Mouse (Mus musculus) stomach, embryonic 16.5 days (tissue): Measurements from ENCODE around the gene Pik3cb. TPM values are rescaled to one million over a fixed set of nuclear protein-coding genes. Genes with fewer than 3 reads are reported as not detected.

Experiments
- ATAC-seq: fragments of 200-750 bp; cut with Nextera tagmentation; 2 replicates; pipeline ENCODE4 v1.8.0; 2017; ENCODE audit warnings: moderate number of reproducible peaks, moderate TSS enrichment; ENCODE audit not compliant: insufficient read depth, low FRiP score
- H3K27ac ChIP-seq: fragments of 300-500 bp; sonication (generic); 2 replicates; pipeline ENCODE4 v1.5.1; 2014; ENCODE audit warnings: low read length
- H3K27me3 ChIP-seq: fragments of 300-500 bp; sonication (generic); 2 replicates; pipeline ENCODE4 v1.6.1; 2014; ENCODE audit warnings: low read length, control low read depth, mixed read lengths; ENCODE audit not compliant: control insufficient read depth, insufficient read depth
- H3K36me3 ChIP-seq: fragments of 300-500 bp; sonication (generic); 2 replicates; pipeline ENCODE4 v1.6.1; 2014; ENCODE audit warnings: low read length; ENCODE audit not compliant: control insufficient read depth, insufficient read depth
- H3K4me1 ChIP-seq: fragments of 300-500 bp; sonication (generic); 2 replicates; pipeline ENCODE4 v1.6.1; 2014; ENCODE audit warnings: low read length, control low read depth, mixed read lengths; ENCODE audit not compliant: control insufficient read depth, insufficient read depth
- H3K4me2 ChIP-seq: fragments of 300-500 bp; sonication (generic); 2 replicates; pipeline ENCODE4 v1.6.1; 2014; ENCODE audit warnings: low read depth, low read length, mixed read lengths
- H3K4me3 ChIP-seq: fragments of 300-500 bp; sonication (generic); replicated peaks from 2 replicates; pipeline ENCODE4 v1.5.1; 2014; ENCODE audit warnings: mild to moderate bottlenecking, low read length
- H3K9ac ChIP-seq: fragments of 300-500 bp; sonication (generic); 2 replicates; pipeline ENCODE4 v1.6.1; 2014; ENCODE audit warnings: low read length
- H3K9me3 ChIP-seq: fragments of 300-500 bp; sonication (generic); replicated peaks from 2 replicates; pipeline ENCODE4 v1.6.1; 2016; ENCODE audit warnings: low read length, control low read depth; ENCODE audit not compliant: control insufficient read depth
- WGBS: fragments of 180-500 bp; shearing (Covaris S2); extraction: QIAGEN DNeasy Blood & Tissue Kit; methylation state at CpG from one replicate; pipeline ENCODE4 v1.1.7; 2014; 5-methylcytosine and 5-hydroxymethylcytosine counted together
- polyA plus RNA-seq: library from polyadenylated mRNA; unstranded; fragments of >200 nt; fragmentation: Nextera tagmentation; extraction: Ambion mirVana; gene quantifications from 2 replicates; pipeline ENCODE4 v1.2.1, GENCODE M21; 2015

Pik3cb gene
- polyA plus RNA-seq, 1 experiment from 2014 or later: 1.4 TPM

DNA sequence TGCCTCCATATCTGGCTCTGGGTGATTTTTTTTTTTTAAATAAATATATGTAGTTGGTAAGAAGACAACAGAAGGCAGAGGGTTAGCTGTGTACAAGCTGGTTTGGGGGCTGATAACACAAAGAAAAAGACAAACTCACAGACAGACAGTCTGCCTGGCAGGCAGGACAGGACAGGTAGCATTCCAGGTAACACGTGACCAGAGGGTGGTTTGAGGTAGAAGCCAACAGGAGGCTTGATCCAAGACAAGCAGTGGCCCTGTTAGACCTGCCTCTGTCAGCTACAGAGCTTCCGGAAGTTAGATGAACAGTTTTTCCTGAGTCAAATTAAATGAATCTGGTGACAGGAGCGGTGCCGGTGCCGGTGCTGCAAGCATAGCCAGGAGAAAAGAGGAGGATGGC is 26.5 kb upstream of the Pik3cb start:
- 56% methylated on average over 5 of the region's 5 CpGs for WGBS
- no peak overlapping the region for H3K9ac ChIP-seq
- H3K4me2 ChIP-seq: no peak overlapping the region
- no peak overlapping the region for H3K4me3 ChIP-seq
- H3K27ac ChIP-seq: peak overlapping the region; percentile 44; the same call in 1 of the 2 replicates
- H3K4me1 ChIP-seq: no peaks in the 10 kb centered on the region
- no peaks in the 10 kb centered on the region for H3K9me3 ChIP-seq
- H3K36me3 ChIP-seq: no peaks in the 10 kb centered on the region
- ATAC-seq: no peak
- H3K27me3 ChIP-seq: no peaks in the 10 kb centered on the region

DNA sequence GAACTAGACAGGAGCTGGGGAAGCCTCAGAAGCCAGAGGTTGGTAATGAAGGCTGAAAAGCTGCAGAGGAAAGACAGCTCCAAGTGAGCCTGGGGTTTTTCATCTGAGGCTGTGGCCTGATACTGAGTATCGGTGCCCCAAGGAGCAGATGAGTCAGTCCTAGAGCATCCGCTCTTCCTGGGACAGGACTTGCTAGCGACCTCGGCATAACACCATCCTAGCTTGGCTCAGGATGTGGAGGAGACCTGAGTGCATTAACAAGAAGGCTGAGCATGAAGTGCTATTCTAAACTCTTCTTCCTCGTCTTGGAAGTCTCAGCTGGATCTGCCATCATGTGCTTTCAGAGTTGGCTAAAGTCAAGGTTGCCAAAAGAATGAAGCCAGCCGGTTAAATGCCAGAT is 25.5 kb upstream of the Pik3cb start:
- 58% methylated on average over 6 of the region's 6 CpGs for WGBS
- Histone ChIP-seq H3K27ac (peak overlapping the region; percentile 44; the same call in 1 of the 2 replicates), H3K27me3 (no peaks in the 10 kb centered on the region), H3K9ac (no peak overlapping the region), H3K4me3 (no peak overlapping the region), H3K4me1 (no peaks in the 10 kb centered on the region), H3K36me3 (no peaks in the 10 kb centered on the region), H3K9me3 (no peaks in the 10 kb centered on the region), H3K4me2 (no peak overlapping the region)
- ATAC-seq: no peak

DNA sequence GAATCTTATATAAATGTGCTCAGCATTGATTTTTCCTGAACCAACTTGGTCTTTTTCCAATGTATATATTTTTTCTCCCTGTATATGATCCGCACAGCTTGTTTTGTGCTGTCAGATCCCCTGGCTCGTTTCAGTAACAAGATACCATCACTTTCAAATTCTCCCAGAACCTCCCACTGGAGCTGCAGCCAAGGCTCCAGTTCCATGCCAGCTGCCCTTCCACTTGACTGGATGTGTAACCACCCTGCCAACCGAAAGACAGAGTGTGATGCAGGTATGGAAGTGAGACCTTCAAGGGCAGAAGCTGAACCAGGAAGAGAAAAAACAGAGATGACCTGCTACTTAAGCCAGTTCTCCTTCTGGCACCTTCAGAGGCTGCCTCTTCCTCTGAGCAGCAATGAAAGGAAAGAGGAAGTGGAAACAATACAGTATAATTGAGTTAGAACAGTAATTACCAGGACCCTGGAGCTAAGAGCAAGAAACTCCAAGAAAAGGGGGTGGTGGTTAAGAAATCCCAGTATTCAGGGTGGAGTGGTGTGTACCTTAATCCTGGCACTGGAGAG is 24.3 kb upstream of the Pik3cb start:
- Histone ChIP-seq H3K9ac (no peak overlapping the region), H3K9me3 (no peaks in the 10 kb centered on the region), H3K4me2 (no peak overlapping the region), H3K27me3 (no peaks in the 10 kb centered on the region), H3K27ac (no peak overlapping the region), H3K4me1 (no peaks in the 10 kb centered on the region), H3K36me3 (no peaks in the 10 kb centered on the region), H3K4me3 (no peak overlapping the region)
- no peak for ATAC-seq
- WGBS: 51% methylated on average over 3 of the region's 3 CpGs

DNA sequence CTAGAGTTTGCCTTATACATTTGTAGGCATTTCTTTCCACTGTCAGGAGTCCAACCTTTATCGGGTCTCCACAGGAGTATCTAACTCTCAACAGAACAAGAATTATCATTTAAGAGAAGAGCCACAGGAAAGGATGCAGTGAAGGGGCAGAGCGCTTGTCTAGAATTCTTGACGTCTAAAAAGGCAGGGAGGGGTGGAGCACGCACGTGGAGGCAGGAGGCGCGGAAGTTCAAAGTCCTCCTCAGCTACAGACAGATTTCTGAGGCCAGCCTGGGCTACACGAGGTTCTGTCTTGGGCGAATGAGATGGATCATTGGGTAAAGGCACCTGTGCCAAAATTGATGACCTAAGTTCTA is 23.7 kb upstream of the Pik3cb start:
- no peaks in the 10 kb centered on the region for H3K4me1 ChIP-seq
- H3K4me3 ChIP-seq: no peak overlapping the region
- H3K9me3 ChIP-seq: no peaks in the 10 kb centered on the region
- no peak overlapping the region for H3K9ac ChIP-seq
- H3K36me3 ChIP-seq: no peaks in the 10 kb centered on the region
- H3K4me2 ChIP-seq: no peak overlapping the region
- 63% methylated on average over 9 of the region's 9 CpGs for whole genome bisulfite sequencing
- H3K27ac ChIP-seq: no peak overlapping the region
- no peak for ATAC-seq
- no peaks in the 10 kb centered on the region for H3K27me3 ChIP-seq

DNA sequence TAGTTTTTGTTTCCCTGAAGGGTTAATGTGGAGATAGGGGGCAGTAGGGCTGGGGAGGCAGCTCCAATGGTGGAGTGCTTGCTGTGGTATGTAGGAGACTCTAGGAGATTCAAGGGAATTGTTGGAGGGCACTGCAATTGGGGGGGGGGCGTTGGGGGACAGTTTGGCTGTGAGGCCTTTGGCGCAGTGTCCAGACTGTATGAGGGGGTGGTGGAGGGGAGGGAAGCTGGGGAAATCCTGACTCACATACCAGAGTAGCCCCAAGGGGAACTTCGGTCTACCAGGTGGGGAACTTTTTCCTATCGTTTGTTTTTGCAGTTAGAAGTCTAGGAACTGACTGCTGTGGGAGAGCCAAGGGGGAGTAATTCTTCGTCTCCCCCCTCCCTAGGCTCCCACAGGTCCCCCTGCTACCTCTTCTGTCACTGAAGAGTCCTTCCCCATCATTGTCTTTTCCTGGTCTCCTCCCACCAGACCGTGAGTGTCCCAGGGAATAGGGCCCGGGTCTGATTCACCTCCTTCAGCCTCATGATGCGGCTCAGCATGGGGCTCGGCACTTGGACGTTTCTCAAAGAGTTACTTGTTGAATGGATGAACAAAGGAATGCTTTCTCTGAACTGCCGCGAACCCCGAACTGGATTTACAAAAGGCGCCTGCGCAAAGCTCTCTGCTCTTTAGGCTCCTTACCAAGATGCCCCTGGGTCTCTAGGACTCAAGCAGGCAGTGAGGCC is 23.2 kb upstream of the Pik3cb start:
- no peaks in the 10 kb centered on the region for H3K36me3 ChIP-seq
- H3K4me2 ChIP-seq: no peak overlapping the region
- H3K27ac ChIP-seq: no peak overlapping the region
- WGBS: 42% methylated on average over 15 of the region's 15 CpGs
- H3K4me3 ChIP-seq: no peak overlapping the region
- no peaks in the 10 kb centered on the region for H3K4me1 ChIP-seq
- no peak for ATAC-seq
- H3K9ac ChIP-seq: no peak overlapping the region
- H3K9me3 ChIP-seq: no peaks in the 10 kb centered on the region
- H3K27me3 ChIP-seq: no peaks in the 10 kb centered on the region

DNA sequence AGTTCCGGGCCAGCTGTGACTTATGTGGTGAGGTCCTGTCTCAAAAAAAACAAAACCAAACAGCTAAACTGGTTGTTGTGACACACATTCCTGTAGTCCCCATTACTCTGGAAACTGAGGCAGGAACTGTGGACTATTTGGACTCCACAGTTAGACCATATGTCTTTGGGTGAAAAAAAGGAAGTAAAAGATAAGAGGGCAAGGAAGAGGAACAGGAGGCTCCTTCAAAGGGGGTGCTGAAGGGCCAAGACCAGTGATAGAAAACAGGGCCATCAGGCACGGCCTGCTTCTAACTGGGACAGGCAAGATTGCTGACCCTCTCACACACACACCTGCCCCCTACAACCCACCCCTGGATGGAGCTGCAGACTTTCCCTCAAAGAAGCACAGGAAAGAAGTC is 22.4 kb upstream of the Pik3cb start:
- WGBS: 74% methylated on average over 2 of the region's 2 CpGs
- Histone ChIP-seq H3K4me1 (no peaks in the 10 kb centered on the region), H3K27me3 (no peaks in the 10 kb centered on the region), H3K9ac (no peak overlapping the region), H3K27ac (no peak overlapping the region), H3K36me3 (no peaks in the 10 kb centered on the region), H3K4me2 (no peak overlapping the region), H3K4me3 (no peak overlapping the region), H3K9me3 (no peaks in the 10 kb centered on the region)
- no peak for ATAC-seq

DNA sequence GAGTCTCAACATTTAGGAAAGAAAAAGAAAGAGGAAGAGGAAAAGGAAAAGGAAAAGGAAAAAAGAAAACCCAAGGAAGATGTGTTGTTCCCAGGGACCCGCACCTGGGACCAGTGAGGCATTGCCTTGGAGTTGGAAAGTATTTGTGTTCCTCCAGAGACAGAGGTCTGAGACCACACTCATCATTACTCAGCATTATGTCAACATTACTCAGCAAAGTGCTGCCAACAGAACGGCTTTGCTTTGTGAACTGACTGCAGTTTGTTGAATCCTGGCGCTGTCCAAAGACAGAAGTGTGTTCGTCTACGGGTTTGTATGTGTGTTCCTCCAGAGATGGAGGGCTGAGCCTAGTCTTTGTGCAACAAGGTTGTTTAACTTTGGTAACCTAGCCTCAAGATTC is 20.4 kb upstream of the Pik3cb start:
- Histone ChIP-seq H3K4me1 (no peaks in the 10 kb centered on the region), H3K4me2 (no peak overlapping the region), H3K36me3 (no peaks in the 10 kb centered on the region), H3K9ac (no peak overlapping the region), H3K9me3 (no peaks in the 10 kb centered on the region), H3K27me3 (no peaks in the 10 kb centered on the region), H3K4me3 (no peak overlapping the region), H3K27ac (no peak overlapping the region)
- WGBS: 68% methylated on average over 5 of the region's 5 CpGs
- ATAC-seq: no peak

DNA sequence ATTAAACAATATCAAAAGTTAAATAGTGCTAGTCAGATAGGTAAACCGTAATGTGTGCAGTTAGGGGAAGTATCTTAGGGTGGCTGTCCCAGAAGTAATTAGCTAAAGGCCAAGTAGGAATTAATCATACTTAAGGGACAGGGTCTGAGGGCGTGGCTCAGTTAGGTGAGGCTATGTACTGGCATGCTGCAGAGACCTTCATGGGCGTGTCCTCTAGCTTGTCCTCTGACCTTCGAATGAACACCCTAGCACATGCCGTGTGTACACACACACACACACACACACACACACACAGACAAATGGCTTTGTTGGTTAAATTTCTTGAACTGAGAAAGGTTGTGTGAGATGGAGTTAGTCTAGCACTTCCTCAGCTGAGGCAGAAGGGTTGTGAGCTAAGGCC is 19.5 kb upstream of the Pik3cb start:
- Histone ChIP-seq H3K27ac (no peak overlapping the region), H3K4me1 (no peaks in the 10 kb centered on the region), H3K27me3 (no peaks in the 10 kb centered on the region), H3K4me3 (no peak overlapping the region), H3K9ac (no peak overlapping the region), H3K36me3 (no peaks in the 10 kb centered on the region), H3K4me2 (no peak overlapping the region), H3K9me3 (no peaks in the 10 kb centered on the region)
- ATAC-seq: no peak
- WGBS: 58% methylated on average over 5 of the region's 5 CpGs

DNA sequence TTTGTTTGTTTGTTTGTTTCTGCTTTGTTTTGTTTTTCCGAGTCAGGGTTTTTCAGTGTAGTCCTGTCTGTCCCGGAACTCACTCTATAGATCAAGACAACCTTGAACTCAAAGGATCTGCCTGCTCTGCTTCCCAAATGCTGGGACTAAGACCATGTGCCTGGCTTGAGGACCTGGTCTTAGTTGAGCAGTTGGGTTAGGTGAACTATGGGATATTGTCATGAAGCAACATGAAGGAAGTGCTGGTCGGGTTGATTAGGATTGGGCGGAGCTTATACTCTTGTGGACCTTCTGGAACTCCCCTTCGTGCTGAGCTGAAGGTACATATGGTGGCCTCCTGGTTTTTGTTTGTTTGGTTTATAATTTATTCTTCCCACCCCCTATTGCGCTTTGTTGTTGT is 18.3 kb upstream of the Pik3cb start:
- Histone ChIP-seq H3K36me3 (no peaks in the 10 kb centered on the region), H3K27ac (no peak overlapping the region), H3K4me3 (no peak overlapping the region), H3K27me3 (no peaks in the 10 kb centered on the region), H3K4me1 (no peaks in the 10 kb centered on the region), H3K9me3 (no peaks in the 10 kb centered on the region), H3K9ac (no peak overlapping the region), H3K4me2 (no peak overlapping the region)
- no peak for ATAC-seq
- 79% methylated on average over 6 of the region's 6 CpGs for WGBS
